Mouse (Mus musculus): ENCODE measurements around the gene Meaf6. TPM values are rescaled to one million over a fixed set of nuclear protein-coding genes. Genes with fewer than 3 reads are reported as not detected.

The Meaf6 gene
- polyA plus RNA-seq (2016; fragmentation: Nextera tagmentation; extraction: Ambion mirVana): 128 and 138 TPM in 2 replicates

- Histone ChIP-seq H3K4me1 (peaks cover 24% of the 10 kb centered on the region), H3K9me3 (no peaks in the 10 kb centered on the region), H3K9ac (peak within 1 kb of the TSS; percentile 90), H3K4me2 (peak within 1 kb of the TSS; percentile 85), H3K4me3 (replicated peaks) (peak within 1 kb of the TSS; percentile 88), H3K27me3 (no peaks in the 10 kb centered on the region), H3K27ac (peak within 1 kb of the TSS; percentile 99), H3K36me3 (replicated peaks) (peaks cover 36% of the 10 kb centered on the region)
- peak; percentile 89 for ATAC-seq (ENCODE audit: low FRiP score)
- WGBS: 1% methylated on average over 62 of the region's 63 CpGs
Observed at GRCm38 (mm10) chr4:125084403-125085345, at the start of gene Meaf6. Gene Meaf6 (plus strand): TSS chr4:125085134.

GRCm38 (mm10) chr4:125044454-125044853, 40.5 kb upstream of the Meaf6 start:
- no peak for ATAC-seq (ENCODE audit: low FRiP score)
- Histone ChIP-seq H3K4me3 (replicated peaks) (no peak overlapping the region), H3K9ac (no peak overlapping the region), H3K36me3 (replicated peaks) (peaks cover 95% of the 10 kb centered on the region), H3K4me2 (no peak overlapping the region), H3K4me1 (no peaks in the 10 kb centered on the region), H3K27me3 (no peaks in the 10 kb centered on the region), H3K9me3 (no peaks in the 10 kb centered on the region), H3K27ac (no peak overlapping the region)
- WGBS: 87% methylated on average over 7 of the region's 7 CpGs

GRCm38 (mm10) chr4:125055385-125055784, 29.5 kb upstream of the Meaf6 start:
- H3K9ac ChIP-seq: no peak overlapping the region
- peaks cover 61% of the 10 kb centered on the region for H3K36me3 ChIP-seq (replicated peaks)
- H3K27me3 ChIP-seq: no peaks in the 10 kb centered on the region
- H3K4me2 ChIP-seq: no peak overlapping the region
- peaks cover 4% of the 10 kb centered on the region for H3K4me1 ChIP-seq
- H3K27ac ChIP-seq: no peak overlapping the region
- ATAC-seq (ENCODE audit: low FRiP score): no peak
- H3K9me3 ChIP-seq: no peaks in the 10 kb centered on the region
- WGBS: 91% methylated on average over 9 of the region's 9 CpGs
- H3K4me3 ChIP-seq (replicated peaks): no peak overlapping the region

- H3K4me2 ChIP-seq: no peak overlapping the region
- no peak overlapping the region for H3K9ac ChIP-seq
- H3K4me3 ChIP-seq (replicated peaks): no peak overlapping the region
- no peaks in the 10 kb centered on the region for H3K27me3 ChIP-seq
- no peak for ATAC-seq (ENCODE audit: low FRiP score)
- no peak overlapping the region for H3K27ac ChIP-seq
- H3K36me3 ChIP-seq (replicated peaks): peaks cover 50% of the 10 kb centered on the region
- H3K9me3 ChIP-seq: no peaks in the 10 kb centered on the region
- WGBS: 85% methylated on average over 4 of the region's 4 CpGs
- H3K4me1 ChIP-seq: peaks cover 4% of the 10 kb centered on the region
Observed at GRCm38 (mm10) chr4:125056476-125056875, 28.5 kb upstream of the Meaf6 start.

- H3K36me3 ChIP-seq (replicated peaks): peaks cover 42% of the 10 kb centered on the region
- H3K27me3 ChIP-seq: no peaks in the 10 kb centered on the region
- no peak overlapping the region for H3K4me3 ChIP-seq (replicated peaks)
- no peak for ATAC-seq (ENCODE audit: low FRiP score)
- no peak overlapping the region for H3K9ac ChIP-seq
- no peaks in the 10 kb centered on the region for H3K9me3 ChIP-seq
- peaks cover 4% of the 10 kb centered on the region for H3K4me1 ChIP-seq
- 64% methylated on average over 3 of the region's 3 CpGs for WGBS
- no peak overlapping the region for H3K27ac ChIP-seq
- no peak overlapping the region for H3K4me2 ChIP-seq
Observed at GRCm38 (mm10) chr4:125057273-125057672, 27.7 kb upstream of the Meaf6 start.

- Histone ChIP-seq H3K4me1 (peaks cover 4% of the 10 kb centered on the region), H3K36me3 (replicated peaks) (peaks cover 34% of the 10 kb centered on the region), H3K4me3 (replicated peaks) (no peak overlapping the region), H3K9ac (no peak overlapping the region), H3K4me2 (no peak overlapping the region), H3K9me3 (no peaks in the 10 kb centered on the region), H3K27ac (no peak overlapping the region), H3K27me3 (no peaks in the 10 kb centered on the region)
- 62% methylated on average over 5 of the region's 5 CpGs for WGBS
- ATAC-seq (ENCODE audit: low FRiP score): no peak
Observed at GRCm38 (mm10) chr4:125058033-125058432, 26.9 kb upstream of the Meaf6 start.

GRCm38 (mm10) chr4:125059025-125059424, 25.9 kb upstream of the Meaf6 start:
- peak overlapping the region; percentile 42 for H3K4me2 ChIP-seq
- no peaks in the 10 kb centered on the region for H3K27me3 ChIP-seq
- H3K9me3 ChIP-seq: no peaks in the 10 kb centered on the region
- H3K4me1 ChIP-seq: peaks cover 4% of the 10 kb centered on the region
- ATAC-seq (ENCODE audit: low FRiP score): peak; percentile 72
- 0 out of 2 replicates have a peak overlapping the region, but pooled peaks have one; percentile 3 for H3K4me3 ChIP-seq (replicated peaks)
- H3K27ac ChIP-seq: no peak overlapping the region
- peaks cover 25% of the 10 kb centered on the region for H3K36me3 ChIP-seq (replicated peaks)
- WGBS: 4% methylated on average over 8 of the region's 8 CpGs
- H3K9ac ChIP-seq: no peak overlapping the region

- H3K4me3 ChIP-seq (replicated peaks): no peak overlapping the region
- 79% methylated on average over 8 of the region's 8 CpGs for WGBS
Observed at GRCm38 (mm10) chr4:125063829-125064228, 21.1 kb upstream of the Meaf6 start.

GRCm38 (mm10) chr4:125065517-125066307, 19.2 kb upstream of the Meaf6 start, which contains the start of gene Dnali1:
Gene Dnali1 (minus strand): TSS chr4:125065703.
- H3K9me3 ChIP-seq: no peaks in the 10 kb centered on the region
- H3K4me3 ChIP-seq (replicated peaks): peak within 1 kb of the TSS; percentile 98
- H3K9ac ChIP-seq: peak within 1 kb of the TSS; percentile 92
- peaks cover 19% of the 10 kb centered on the region for H3K36me3 ChIP-seq (replicated peaks)
- 4% methylated on average over 26 of the region's 26 CpGs for WGBS
- H3K4me2 ChIP-seq: peak within 1 kb of the TSS; percentile 90
- peaks cover 5% of the 10 kb centered on the region; the same call in 1 of the 2 replicates for H3K27me3 ChIP-seq
- peaks cover 21% of the 10 kb centered on the region for H3K4me1 ChIP-seq
- H3K27ac ChIP-seq: peak within 1 kb of the TSS; percentile 65
- peak; percentile 31; the same call in 1 of the 2 replicates for ATAC-seq (ENCODE audit: low FRiP score)

More at GRCm38 (mm10) chr4:125063829-125064228, 21.1 kb upstream of the Meaf6 start:
- Histone ChIP-seq H3K27me3 (peaks cover 5% of the 10 kb centered on the region; the same call in 1 of the 2 replicates), H3K4me2 (no peak overlapping the region), H3K36me3 (replicated peaks) (peaks cover 2% of the 10 kb centered on the region), H3K4me1 (peaks cover 23% of the 10 kb centered on the region), H3K9me3 (no peaks in the 10 kb centered on the region), H3K9ac (no peak overlapping the region), H3K27ac (no peak overlapping the region)
- no peak for ATAC-seq (ENCODE audit: low FRiP score)

- H3K4me2 ChIP-seq: peak within 1 kb of the TSS; percentile 90
- H3K9me3 ChIP-seq: no peaks in the 10 kb centered on the region
- H3K27me3 ChIP-seq: peaks cover 5% of the 10 kb centered on the region; the same call in 1 of the 2 replicates
- peaks cover 21% of the 10 kb centered on the region for H3K4me1 ChIP-seq
- H3K27ac ChIP-seq: peak within 1 kb of the TSS; percentile 65
- H3K36me3 ChIP-seq (replicated peaks): peaks cover 30% of the 10 kb centered on the region
- peak; percentile 93 for ATAC-seq (ENCODE audit: low FRiP score)
- peak within 1 kb of the TSS; percentile 92 for H3K9ac ChIP-seq
- WGBS: under 1% methylated on average over 78 of the region's 78 CpGs
- peak within 1 kb of the TSS; percentile 98 for H3K4me3 ChIP-seq (replicated peaks)
Observed at GRCm38 (mm10) chr4:125066490-125067370, 18.2 kb upstream of the Meaf6 start, which contains the start of gene Snip1. Gene Snip1 (plus strand): TSS chr4:125066672.

- no peak overlapping the region for H3K27ac ChIP-seq
- H3K4me1 ChIP-seq: no peaks in the 10 kb centered on the region
- no peaks in the 10 kb centered on the region for H3K27me3 ChIP-seq
- no peak for ATAC-seq (ENCODE audit: low FRiP score)
- H3K4me2 ChIP-seq: no peak overlapping the region
- H3K9me3 ChIP-seq: no peaks in the 10 kb centered on the region
- H3K9ac ChIP-seq: no peak overlapping the region
- H3K36me3 ChIP-seq (replicated peaks): peaks cover 59% of the 10 kb centered on the region
- no peak overlapping the region for H3K4me3 ChIP-seq (replicated peaks)
- 88% methylated on average over 2 of the region's 2 CpGs for WGBS
Observed at GRCm38 (mm10) chr4:125077700-125078099, 7.2 kb upstream of the Meaf6 start.

Measured in forebrain, embryonic 12.5 days (tissue).